In genomic region chr2:104323773-104324172, GRCm38 (mm10) we compare ENCODE assay signal across 25 mouse cellular contexts.
"Had no signal": no experiment of that assay in that cellular context is flagged by ENCODE, and none has a peak within 500 bp of the region (broad histone marks: within the 10 kb centered on the region; RNA-seq: fewer than 3 reads in every experiment).

No protein-coding gene starts in this region.

- H3K4me3 ChIP-seq: gastrocnemius, adult 2 months; heart, adult 2 months; heart, embryonic 12.5 days; hindbrain, embryonic 10.5 days; hindbrain, embryonic 12.5 days; intestine, embryonic 15.5 days; limb, embryonic 10.5 days; limb, embryonic 12.5 days; liver, embryonic 13.5 days; liver, embryonic 15.5 days had no signal

- H3K36me3 ChIP-seq: heart, embryonic 12.5 days; hindbrain, embryonic 10.5 days; hindbrain, embryonic 12.5 days; intestine, embryonic 15.5 days; limb, embryonic 10.5 days; limb, embryonic 12.5 days; liver, embryonic 13.5 days; liver, embryonic 15.5 days had no signal

- H3K4me1 ChIP-seq: heart, embryonic 12.5 days; hindbrain, embryonic 12.5 days; intestine, embryonic 15.5 days; liver, embryonic 13.5 days; liver, embryonic 15.5 days had no signal

- H3K9me3 ChIP-seq: heart, embryonic 12.5 days; hindbrain, embryonic 10.5 days; hindbrain, embryonic 12.5 days; intestine, embryonic 15.5 days; limb, embryonic 10.5 days; limb, embryonic 12.5 days; liver, embryonic 13.5 days; liver, embryonic 15.5 days had no signal

- H3K4me2 ChIP-seq: heart, embryonic 12.5 days; hindbrain, embryonic 12.5 days; hindbrain, embryonic 14.5 days; intestine, embryonic 15.5 days; limb, embryonic 12.5 days; liver, embryonic 11.5 days; liver, embryonic 13.5 days; liver, embryonic 15.5 days had no signal

- ATAC-seq: hindbrain, embryonic 16.5 days; inflammation-experienced regulatory T-cells, adult 6 months; intestine, embryonic 15.5 days; intestine, postnatal 0 days; liver, postnatal 0 days had no signal

- DNase-seq: gastrocnemius, adult 2 months; gastrocnemius, postnatal 10 days; gastrocnemius, postnatal 25 days; heart, adult 2 months; heart, postnatal 10 days; heart, postnatal 4 days; kidney, adult 18-20 months; kidney, adult 8-10 months; kidney, postnatal 14 days; kidney, postnatal 36 days; liver; liver, embryonic 13.5 days; liver, postnatal 0 days had no signal

- H3K27ac ChIP-seq: gastrocnemius, adult 2 months; heart, adult 2 months; hindbrain, embryonic 10.5 days; hindbrain, embryonic 12.5 days; hindbrain, embryonic 14.5 days; intestine, embryonic 15.5 days; limb, embryonic 10.5 days; limb, embryonic 12.5 days; liver, embryonic 13.5 days; liver, embryonic 15.5 days had no signal

- H3K27me3 ChIP-seq: heart, embryonic 12.5 days; hindbrain, embryonic 12.5 days; intestine, embryonic 15.5 days; limb, embryonic 12.5 days; liver, embryonic 13.5 days; liver, embryonic 15.5 days had no signal

- H3K9ac ChIP-seq: heart, embryonic 12.5 days; hindbrain, embryonic 12.5 days; hindbrain, embryonic 14.5 days; intestine, embryonic 15.5 days; limb, embryonic 12.5 days; liver, embryonic 13.5 days; liver, embryonic 15.5 days; liver, postnatal 0 days had no signal
